Mouse (Mus musculus) left cerebral cortex, postnatal 10 days (tissue): ENCODE measurements around the gene Ly6c2. TPM values are rescaled to one million over a fixed set of nuclear protein-coding genes. Genes with fewer than 3 reads are reported as not detected.
"Not testable (repeated sequence)": the region's sequence is repeated elsewhere in the genome, so short reads cannot be mapped to it uniquely, and the experiment has no call there.

Source experiments
- DNase-seq, 2 experiments: peaks; one replicate each; pipeline ENCODE4 v3.0.0; 2021 to 2022; ENCODE audit warnings: low spot score in 2 of 2, mixed read lengths in 1 of 2; ENCODE audit errors: extremely low spot score in 1 of 2
- intact Hi-C: fragments of 180-260 bp; cut with DNase I; formaldehyde crosslinking; loops from one replicate; pipeline ENCODE4 v1.15.1; 2025
- total RNA-seq, 2 experiments: library from RNA; stranded (reverse); gene quantifications; 2 replicates each; pipeline ENCODE4 v1.2.3; 2021

The Ly6c2 gene
- total RNA-seq = 1 to 10 TPM in 1 of 2 experiments, under 1 TPM in 1; 0.55 to 1.2 TPM

- intact Hi-C loops, DNase-seq: not testable (repeated sequence)
Observed at GRCm38 (mm10) chr15:75111861-75112630, at the start of gene Ly6c2. Ly6c2 (minus strand) TSS chr15:75111970.

DNA sequence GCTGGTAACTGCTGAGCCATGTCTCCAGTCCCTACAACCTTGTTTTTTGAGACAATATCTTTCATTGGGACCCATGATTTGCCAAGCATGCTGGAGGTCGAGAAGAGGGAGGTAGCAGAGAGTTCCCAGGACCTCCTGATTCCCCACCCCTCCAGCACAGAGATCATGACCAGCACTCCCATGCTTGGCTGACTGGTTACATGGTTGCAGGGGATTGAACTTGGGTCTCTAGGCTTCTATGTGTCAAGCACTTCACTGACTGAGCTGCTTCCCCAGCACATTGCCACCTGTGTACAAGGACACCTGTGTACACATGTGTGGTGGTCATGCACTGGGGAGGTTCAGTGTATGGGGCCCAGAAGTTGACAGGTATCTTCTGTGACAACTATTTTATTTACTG, 45.9 kb upstream of the Ly6c2 start:
- DNase-seq = no peak
- intact Hi-C loops = no loop called here

- DNase-seq = no peak
- intact Hi-C loops = no loop called here
Observed at GRCm38 (mm10) chr15:75154940-75155339, 43.2 kb upstream of the Ly6c2 start, which contains the start of gene Ly6g. Ly6g (plus strand) TSS chr15:75155240.

- DNase-seq = no peak
- intact Hi-C loops = no loop called here
Observed at GRCm38 (mm10) chr15:75153087-75153486, 41.3 kb upstream of the Ly6c2 start.

- no peak for DNase-seq
- intact Hi-C loops = no loop called here
Observed at GRCm38 (mm10) chr15:75143735-75144134, 32.0 kb upstream of the Ly6c2 start.

GRCm38 (mm10) chr15:75141812-75142360, 30.1 kb upstream of the Ly6c2 start:
- intact Hi-C loops, DNase-seq: not testable (repeated sequence)

GRCm38 (mm10) chr15:75137739-75138138, 26.0 kb upstream of the Ly6c2 start:
- intact Hi-C loops, DNase-seq: not testable (repeated sequence)

DNA sequence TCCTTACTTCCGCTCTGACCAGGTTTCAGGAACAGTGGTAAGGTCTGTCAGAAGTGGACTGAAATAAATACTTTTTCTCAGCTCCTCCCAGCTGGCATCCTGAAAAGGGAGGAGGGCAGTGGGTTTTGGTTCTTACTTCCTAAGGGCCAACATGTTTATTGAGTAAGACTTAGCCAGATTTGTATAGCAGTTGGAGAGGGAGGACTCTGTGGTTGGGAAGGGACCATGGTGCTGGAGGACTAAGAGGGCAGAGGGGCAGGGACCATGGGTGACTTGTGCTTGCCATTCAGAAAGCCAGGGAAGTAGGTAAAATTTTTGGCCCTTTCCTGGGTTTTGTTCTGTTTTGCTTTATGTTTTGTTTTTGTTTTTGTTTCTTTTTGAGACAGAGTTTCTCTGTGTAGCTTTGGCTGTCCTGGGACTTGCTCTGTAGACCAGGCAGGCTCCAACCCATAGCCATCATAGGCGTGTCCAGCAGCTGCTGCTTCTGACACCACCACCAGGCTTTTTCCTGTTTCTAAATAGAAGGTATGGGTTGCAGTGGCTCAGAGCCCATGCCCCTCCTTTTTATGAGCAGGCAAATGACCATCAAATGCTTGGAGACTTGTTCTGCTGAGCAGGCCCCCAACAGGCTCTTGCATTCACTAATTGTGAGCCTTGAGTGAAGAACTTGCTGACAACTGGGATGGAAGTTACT, 23.5 kb upstream of the Ly6c2 start:
- intact Hi-C loops = loop anchor here (2.0 kb wide), 1 partner anchor 64 kb away; no protein-coding TSS in a partner anchor
- not testable (repeated sequence) for DNase-seq

DNA sequence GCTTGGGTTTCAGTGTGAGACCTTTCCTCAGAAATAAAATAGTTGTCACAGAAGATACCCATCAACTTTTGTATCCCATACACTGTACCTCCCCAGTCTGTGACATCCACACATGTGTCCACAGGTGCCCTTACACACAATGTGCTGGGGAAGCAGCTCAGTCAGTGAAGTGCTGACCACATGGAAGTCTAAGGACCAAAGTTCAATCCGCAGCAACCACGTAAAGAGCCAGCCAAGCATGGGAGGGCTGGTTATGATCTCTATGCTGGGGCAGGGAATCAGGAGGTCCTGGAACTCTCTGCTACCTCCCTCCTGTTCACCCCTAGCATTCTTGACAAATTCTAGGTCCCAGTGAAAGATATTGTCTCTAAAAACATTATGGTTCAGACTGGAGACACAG, 20.6 kb upstream of the Ly6c2 start:
- intact Hi-C loops, DNase-seq: not testable (repeated sequence)

- intact Hi-C loops = no loop called here
- no peak for DNase-seq
Observed at GRCm38 (mm10) chr15:75120066-75120465, 8.3 kb upstream of the Ly6c2 start.

DNA sequence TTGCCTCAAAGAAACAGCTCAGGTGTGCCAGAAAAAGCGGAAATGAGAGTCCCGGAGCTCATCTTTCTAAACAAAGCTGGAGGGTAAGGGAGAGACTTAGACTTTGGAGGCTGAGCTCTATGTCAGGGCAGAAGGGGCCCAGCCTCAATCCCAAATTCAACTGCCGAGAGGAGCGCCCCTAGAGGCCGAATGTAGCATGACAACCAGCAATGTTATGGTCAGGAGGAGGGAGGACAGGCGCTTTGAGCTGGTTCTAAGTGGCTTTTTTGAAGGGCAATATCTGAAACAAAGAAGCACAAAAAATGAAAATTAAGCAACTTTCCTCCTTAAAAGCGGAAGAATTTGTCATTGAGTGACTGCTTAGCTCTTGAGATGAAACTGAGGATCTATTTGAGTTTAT, 7.0 kb upstream of the Ly6c2 start:
- intact Hi-C loops = not testable (repeated sequence)
- DNase-seq = peak in 1 of 2 experiments; percentile 28

DNA sequence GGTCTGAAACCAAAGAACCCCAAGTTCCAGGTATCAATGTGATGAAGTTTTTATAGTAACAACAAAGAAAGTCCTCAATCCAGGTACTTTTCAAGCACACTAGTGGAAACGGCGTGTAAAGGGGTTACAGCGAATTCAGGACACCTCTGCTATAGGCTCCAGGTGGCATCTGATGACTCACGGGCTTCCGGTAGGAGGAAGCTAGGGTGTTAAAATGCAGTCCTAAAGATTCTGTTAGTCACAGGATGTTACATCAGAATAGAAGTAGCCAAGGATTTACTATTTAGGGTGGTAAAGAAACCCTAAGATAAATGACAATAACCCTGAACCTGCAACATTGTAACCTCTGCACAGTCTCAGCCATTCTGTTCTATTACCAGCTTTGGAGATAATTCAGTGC, 5.7 kb upstream of the Ly6c2 start:
- DNase-seq, intact Hi-C loops: not testable (repeated sequence)

DNA sequence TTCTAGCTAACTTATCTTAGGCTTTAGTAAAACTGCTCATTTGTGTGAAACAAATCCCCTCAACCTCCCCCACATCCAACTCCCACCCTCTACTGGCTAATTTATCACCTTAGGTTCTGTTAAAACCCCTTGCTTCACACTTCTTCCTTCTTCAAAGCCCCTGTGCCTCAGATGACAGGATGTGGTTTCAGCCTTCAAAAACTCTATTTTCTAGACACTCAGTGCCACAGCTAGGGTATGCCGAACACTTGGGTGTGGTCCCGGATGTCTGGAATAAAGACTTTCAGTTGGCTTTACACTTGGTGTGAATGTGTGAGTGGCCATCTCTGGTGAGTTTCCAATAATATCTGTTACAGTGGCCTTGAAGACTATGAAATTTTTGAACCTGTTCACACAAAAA, 4.8 kb upstream of the Ly6c2 start:
- intact Hi-C loops = no loop called here
- no peak for DNase-seq

- intact Hi-C loops, DNase-seq: not testable (repeated sequence)
Observed at GRCm38 (mm10) chr15:75110424-75110823, 1.3 kb downstream of the Ly6c2 start.

DNA sequence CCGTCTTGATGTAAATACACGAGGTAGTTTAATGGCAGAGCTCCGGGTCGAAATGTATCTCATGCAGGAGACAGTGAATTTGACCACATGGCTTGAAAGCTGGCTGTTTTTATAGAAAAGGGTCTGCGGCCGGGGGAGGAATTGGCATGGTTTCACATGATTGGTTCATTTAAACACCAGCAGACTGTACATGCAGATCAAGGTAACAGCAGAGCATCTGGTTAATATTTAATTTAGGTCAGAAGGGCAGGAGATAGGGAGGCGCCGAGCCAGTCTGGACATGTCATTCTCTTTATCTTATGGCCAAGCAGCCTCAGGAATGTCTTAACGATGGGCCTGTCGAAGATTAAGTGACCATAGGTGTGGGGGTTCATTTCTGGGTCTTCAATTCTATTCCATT, 12.5 kb downstream of the Ly6c2 start:
- no peak for DNase-seq
- intact Hi-C loops = no loop called here

- DNase-seq, intact Hi-C loops: not testable (repeated sequence)
Observed at GRCm38 (mm10) chr15:75088041-75088440, 23.7 kb downstream of the Ly6c2 start.

DNA sequence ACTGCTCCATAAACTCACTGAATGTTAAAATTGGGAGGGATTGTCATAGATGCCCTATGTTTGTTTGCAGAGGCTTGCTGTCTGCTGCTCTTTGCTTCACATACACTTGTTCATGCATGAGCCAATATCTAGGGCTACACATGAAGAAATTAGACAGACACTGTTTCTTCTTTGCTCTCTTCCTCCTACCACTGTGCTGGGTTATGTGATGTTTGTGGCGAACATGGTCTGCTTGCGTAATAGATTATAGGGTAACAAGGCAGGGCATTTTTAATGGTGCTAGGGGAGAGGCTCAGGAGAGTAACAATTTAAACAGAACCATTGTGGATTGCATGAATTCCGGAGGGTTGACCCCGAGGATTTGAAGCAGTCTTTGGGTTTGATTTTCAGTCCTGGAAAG, 41.8 kb downstream of the Ly6c2 start:
- intact Hi-C loops = loop anchor here (2.0 kb wide), 1 partner anchor 65 kb away; no protein-coding TSS in a partner anchor
- DNase-seq = no peak

DNA sequence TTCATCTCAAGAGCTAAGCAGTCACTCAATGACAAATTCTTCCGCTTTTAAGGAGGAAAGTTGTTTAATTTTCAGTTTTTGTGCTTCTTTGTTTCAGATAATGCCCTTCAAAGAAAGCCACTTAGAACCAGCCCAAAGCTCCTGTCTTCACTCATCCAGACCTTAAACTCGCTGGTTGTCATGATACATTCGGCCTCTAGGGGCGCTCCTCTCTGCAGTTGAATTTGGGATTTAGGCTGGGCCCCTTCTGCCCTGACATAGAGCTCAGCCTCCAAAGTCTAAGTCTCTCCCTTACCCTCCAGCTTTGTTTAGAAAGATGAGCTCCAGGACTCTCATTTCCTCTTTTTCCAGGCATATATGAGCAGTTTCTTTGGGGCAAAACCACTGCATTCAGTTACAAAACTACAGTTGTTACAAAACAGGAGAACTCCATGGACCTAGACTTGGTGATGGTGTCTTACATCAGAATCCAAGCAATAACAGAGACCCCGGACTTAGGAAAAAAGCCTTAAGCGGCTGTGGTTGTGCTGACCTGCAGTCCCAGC, 49.7 kb downstream of the Ly6c2 start:
- intact Hi-C loops = not testable (repeated sequence)
- DNase-seq = peak; percentile 6 to 54

GRCm38 (mm10) chr15:75060505-75060904, 51.3 kb downstream of the Ly6c2 start:
- peak in 1 of 2 experiments; percentile 30 for DNase-seq
- intact Hi-C loops = no loop called here
